Mouse (Mus musculus) liver, postnatal 0 days (tissue): ENCODE measurements at regions not wholly inside any gene's neighbourhood (a gene's known extent, or its start where the extent isn't known, plus 50 kb on each side); places are given as distances from the start of the nearest gene placed in this dataset.

Experiments
- ATAC-seq: fragments of 200-750 bp; cut with Nextera tagmentation; 2 replicates; pipeline ENCODE4 v1.8.0; 2017; ENCODE audit warnings: mild to moderate bottlenecking, moderate library complexity
- DNase-seq: peaks from one replicate; pipeline ENCODE4 v3.0.0-alpha.2; 2016
- H3K27ac ChIP-seq: fragments of 300-500 bp; sonication (generic); 2 replicates; pipeline ENCODE4 v1.5.1; 2014; ENCODE audit warnings: antibody characterized with exemption, moderate library complexity, mild to moderate bottlenecking, low read depth
- H3K27me3 ChIP-seq: fragments of 300-500 bp; sonication (generic); 2 replicates; pipeline ENCODE4 v1.6.1; 2014; ENCODE audit warnings: low read length, control low read depth, mixed read lengths; ENCODE audit not compliant: insufficient read depth
- H3K36me3 ChIP-seq: fragments of 300-500 bp; sonication (generic); replicated peaks from 2 replicates; pipeline ENCODE4 v1.6.1; 2014; ENCODE audit warnings: mild to moderate bottlenecking, control low read depth, low read length, moderate library complexity, mixed read lengths; ENCODE audit not compliant: insufficient read depth
- H3K4me1 ChIP-seq: fragments of 300-500 bp; sonication (generic); 2 replicates; pipeline ENCODE4 v1.6.1; 2014; ENCODE audit warnings: antibody characterized with exemption, mild to moderate bottlenecking, control low read depth; ENCODE audit not compliant: insufficient read depth
- H3K4me2 ChIP-seq: fragments of 300-500 bp; sonication (generic); 2 replicates; pipeline ENCODE4 v1.6.1; 2014; ENCODE audit warnings: low read depth, mild to moderate bottlenecking, low read length, moderate library complexity, mixed read lengths
- H3K4me3 ChIP-seq: fragments of 300-500 bp; sonication (generic); 2 replicates; pipeline ENCODE4 v1.5.1; 2014; ENCODE audit warnings: low read depth, low read length
- H3K9ac ChIP-seq: fragments of 300-500 bp; sonication (generic); replicated peaks from 2 replicates; pipeline ENCODE4 v1.6.1; 2014; ENCODE audit warnings: mild to moderate bottlenecking, moderate library complexity
- H3K9me3 ChIP-seq: fragments of 300-500 bp; sonication (generic); 2 replicates; pipeline ENCODE4 v1.6.1; 2016; ENCODE audit warnings: mild to moderate bottlenecking, control low read depth, low read length, mixed read lengths
- CTCF ChIP-seq: sonication (generic); IDR thresholded peaks from 2 replicates; pipeline ENCODE4 v1.5.1; 2016; ENCODE audit warnings: antibody characterized with exemption, low read depth
- EP300 ChIP-seq: IDR thresholded peaks from 2 replicates; pipeline ENCODE4 v1.6.1; 2016; ENCODE audit warnings: antibody characterized with exemption, low read depth, mild to moderate bottlenecking
- WGBS: fragments of 180-500 bp; shearing (Covaris S2); extraction: QIAGEN DNeasy Blood & Tissue Kit; methylation state at CpG from one replicate; pipeline ENCODE4 v1.1.7; 2014; ENCODE audit not compliant: insufficient replicate concordance; 5-methylcytosine and 5-hydroxymethylcytosine counted together

DNA sequence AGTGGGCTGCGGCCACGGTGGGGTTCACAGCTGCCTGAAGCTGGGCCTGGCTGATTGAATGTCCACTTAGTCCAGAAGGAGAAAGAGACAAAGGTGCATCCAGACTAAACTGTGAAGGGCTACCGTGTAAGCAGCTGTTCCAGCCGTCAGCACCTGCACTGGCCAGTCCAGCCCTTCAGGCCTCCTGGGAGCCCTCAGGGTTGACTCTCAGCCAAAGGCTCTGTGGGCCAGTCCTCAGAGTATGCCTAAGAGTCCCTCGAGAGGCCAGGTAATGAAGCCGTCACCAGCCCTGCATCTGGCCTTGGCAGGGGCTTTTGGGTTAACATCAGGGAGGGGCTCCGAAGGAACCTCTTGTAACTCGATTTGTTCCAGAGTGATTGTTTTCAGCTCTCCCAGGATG, 187.4 kb downstream of the Gpd2 start:
- H3K4me2 ChIP-seq = no peak overlapping the region
- H3K9ac ChIP-seq = no peak overlapping the region
- ATAC-seq (no peak), DNase-seq (no peak)
- no peaks in the 10 kb centered on the region for H3K27me3 ChIP-seq
- H3K4me3 ChIP-seq = no peak overlapping the region
- H3K9me3 ChIP-seq = no peaks in the 10 kb centered on the region; the same call in 1 of the 2 replicates
- no peak overlapping the region for H3K27ac ChIP-seq
- 76% methylated on average over 8 of the region's 8 CpGs for WGBS
- H3K4me1 ChIP-seq = no peaks in the 10 kb centered on the region
- TF ChIP-seq EP300 = no peak
- TF ChIP-seq CTCF = no peak
- H3K36me3 ChIP-seq = no peaks in the 10 kb centered on the region

DNA sequence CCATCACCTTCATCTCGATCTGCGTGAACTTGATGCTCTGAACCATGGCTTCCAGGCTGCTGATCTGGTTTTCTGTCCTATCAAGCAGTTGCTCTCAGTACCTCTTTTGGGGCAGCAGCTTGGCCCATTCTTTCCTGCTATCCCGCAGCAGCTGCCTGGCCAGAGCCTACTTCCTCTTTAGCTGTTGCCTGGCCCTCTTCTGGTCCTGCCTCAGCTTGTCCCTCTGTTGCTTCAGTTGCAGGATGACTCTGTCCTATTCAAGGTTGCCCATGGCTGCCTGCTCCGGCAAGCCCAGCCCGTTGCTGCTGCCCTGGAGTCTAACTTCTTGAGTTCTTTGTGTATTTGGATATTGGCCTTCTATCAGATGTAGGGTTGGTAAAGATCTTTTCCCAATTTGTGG, 188.0 kb downstream of the Gpd2 start:
- H3K36me3 ChIP-seq = no peaks in the 10 kb centered on the region
- DNase-seq = no peak
- no peaks in the 10 kb centered on the region; the same call in 1 of the 2 replicates for H3K9me3 ChIP-seq
- 76% methylated on average over 5 of the region's 5 CpGs for WGBS
- no peak for ATAC-seq
- H3K27me3 ChIP-seq = no peaks in the 10 kb centered on the region
- no peak overlapping the region for H3K9ac ChIP-seq
- H3K4me3 ChIP-seq = no peak overlapping the region
- H3K4me1 ChIP-seq = no peaks in the 10 kb centered on the region
- no peak overlapping the region for H3K4me2 ChIP-seq
- no peak overlapping the region for H3K27ac ChIP-seq
- TF ChIP-seq CTCF (no peak), EP300 (no peak)

DNA sequence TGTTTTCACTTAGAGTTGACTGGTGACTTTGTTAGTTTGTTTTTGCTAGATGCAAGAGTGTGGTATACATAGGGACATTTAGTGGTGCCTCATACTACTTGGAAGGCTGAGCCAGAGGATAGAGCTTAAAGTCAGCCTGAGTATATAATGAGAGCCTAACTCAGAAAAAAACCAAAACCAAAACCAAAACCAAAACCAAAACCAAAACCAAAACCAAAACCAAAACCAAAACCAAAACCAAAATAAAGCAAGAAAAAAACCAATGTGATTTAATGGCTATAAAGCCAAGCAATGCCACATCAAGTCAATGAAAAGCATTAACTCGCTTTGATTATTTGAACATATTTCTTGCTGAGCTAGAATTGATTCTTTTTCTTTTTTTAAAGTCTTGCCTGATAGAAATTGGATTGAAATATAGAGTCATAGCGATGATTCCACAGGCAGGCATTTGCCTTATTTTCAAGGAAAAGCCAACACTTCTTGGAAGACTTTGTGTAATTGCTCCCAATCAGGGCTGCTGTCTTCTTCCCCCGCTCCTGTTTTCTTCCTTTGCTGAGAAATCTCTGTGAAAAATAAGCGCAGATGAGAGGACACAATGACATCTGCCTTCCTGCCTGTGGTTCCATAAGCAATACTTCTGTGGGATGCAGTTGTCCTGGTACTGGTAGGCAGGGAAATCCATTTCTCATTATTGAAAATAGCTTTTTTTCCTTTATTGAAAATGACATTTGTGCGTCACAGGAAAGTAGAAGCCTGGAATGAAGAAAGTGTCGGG, 213.7 kb downstream of the Gpd2 start:
- Histone ChIP-seq H3K27me3 (no peaks in the 10 kb centered on the region), H3K9me3 (no peaks in the 10 kb centered on the region), H3K36me3 (no peaks in the 10 kb centered on the region), H3K27ac (no peak overlapping the region), H3K4me2 (no peak overlapping the region), H3K4me3 (no peak overlapping the region), H3K4me1 (no peaks in the 10 kb centered on the region), H3K9ac (no peak overlapping the region)
- ATAC-seq = no peak
- no peak for DNase-seq
- no peak for TF ChIP-seq EP300
- TF ChIP-seq CTCF = no peak
- WGBS = 85% methylated on average over 6 of the region's 6 CpGs

DNA sequence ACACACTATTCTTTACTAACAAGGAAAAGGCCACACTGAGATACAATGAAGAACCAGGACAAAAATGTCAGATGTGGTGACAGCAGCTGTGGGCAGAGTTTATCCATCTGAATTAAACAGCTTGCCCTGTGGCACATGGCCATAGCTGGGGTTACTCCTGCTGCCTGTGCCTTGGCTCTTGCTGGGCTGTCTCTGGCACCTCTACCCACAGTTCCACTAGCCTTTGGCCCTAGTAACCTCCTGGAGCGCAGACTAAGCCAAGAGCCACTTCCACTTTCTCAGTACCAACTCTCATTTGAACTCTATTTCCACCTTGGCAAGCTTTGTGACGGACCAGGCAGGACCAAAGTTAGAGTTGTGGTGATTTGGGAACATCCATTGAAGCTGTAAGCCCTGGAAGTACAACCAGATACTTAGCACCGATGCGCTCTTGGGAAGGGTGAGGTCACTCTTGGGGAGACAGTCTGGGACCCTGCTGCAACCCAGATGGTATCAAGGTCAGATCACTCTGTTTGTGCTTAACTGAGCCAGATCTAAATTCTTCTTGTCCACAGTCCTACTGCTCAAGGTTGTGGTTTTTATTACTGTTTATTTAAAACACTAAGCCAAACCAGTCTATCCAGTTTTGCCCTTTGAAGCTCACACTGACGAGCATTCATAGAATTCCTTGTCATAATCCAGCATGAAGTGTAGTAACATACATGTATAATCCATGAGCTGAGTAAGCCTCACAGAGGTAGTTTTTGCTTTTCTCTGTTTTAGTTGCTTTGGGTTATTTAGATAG, 216.7 kb downstream of the Gpd2 start:
- Histone ChIP-seq H3K4me2 (no peak overlapping the region), H3K4me3 (no peak overlapping the region), H3K9me3 (no peaks in the 10 kb centered on the region), H3K36me3 (no peaks in the 10 kb centered on the region), H3K9ac (no peak overlapping the region), H3K4me1 (no peaks in the 10 kb centered on the region), H3K27me3 (no peaks in the 10 kb centered on the region), H3K27ac (no peak overlapping the region)
- DNase-seq = no peak
- TF ChIP-seq CTCF (no peak), EP300 (no peak)
- ATAC-seq = no peak
- 75% methylated on average over 5 of the region's 5 CpGs for WGBS

DNA sequence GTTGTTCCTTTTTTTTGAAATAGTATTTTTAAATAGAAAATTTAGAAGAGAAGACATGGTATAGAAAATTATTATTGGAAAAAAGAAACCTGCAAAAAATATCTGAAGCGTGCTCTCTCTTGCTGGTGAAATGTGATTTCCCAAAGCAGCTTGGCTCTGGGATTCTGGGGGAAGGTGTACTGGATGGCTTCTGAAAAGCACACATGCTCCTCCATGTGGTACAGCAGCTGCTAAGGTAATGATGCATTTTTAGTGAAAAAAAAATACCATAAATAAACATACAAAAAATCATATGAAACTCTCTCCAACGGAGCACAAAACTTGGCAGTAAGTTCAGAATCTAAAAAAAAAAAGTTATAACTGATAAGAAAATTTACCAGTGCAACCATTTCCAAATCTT, 222.5 kb downstream of the Gpd2 start:
- WGBS = 63% methylated on average over 2 of the region's 2 CpGs
- no peaks in the 10 kb centered on the region for H3K4me1 ChIP-seq
- no peak overlapping the region for H3K9ac ChIP-seq
- no peaks in the 10 kb centered on the region for H3K27me3 ChIP-seq
- TF ChIP-seq EP300 (no peak), CTCF (no peak)
- H3K4me3 ChIP-seq = no peak overlapping the region
- DNase-seq = no peak
- H3K36me3 ChIP-seq = no peaks in the 10 kb centered on the region
- no peak for ATAC-seq
- H3K4me2 ChIP-seq = no peak overlapping the region
- no peak overlapping the region for H3K27ac ChIP-seq
- H3K9me3 ChIP-seq = no peaks in the 10 kb centered on the region

DNA sequence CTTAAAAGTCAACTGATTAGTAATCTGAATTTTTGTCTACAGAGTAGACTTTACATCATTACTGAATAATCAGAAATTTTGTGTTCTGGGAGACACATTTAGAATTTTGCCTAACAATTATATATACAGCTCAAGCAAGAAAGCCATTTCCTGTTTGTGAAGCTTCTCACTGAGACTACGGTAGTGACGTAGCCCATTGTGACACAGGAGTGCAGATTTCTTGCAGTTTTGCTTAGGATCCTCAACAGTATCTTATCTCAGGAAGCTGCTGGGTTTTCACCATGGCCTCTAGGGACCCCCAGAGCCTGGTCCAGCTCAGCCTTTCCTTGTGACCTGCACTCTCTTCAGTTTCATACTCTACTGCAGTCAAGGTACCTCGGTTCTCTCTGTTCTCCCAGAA, 236.4 kb downstream of the Gpd2 start:
- Histone ChIP-seq H3K4me1 (no peaks in the 10 kb centered on the region), H3K9me3 (no peaks in the 10 kb centered on the region), H3K27ac (no peak overlapping the region), H3K4me2 (no peak overlapping the region), H3K9ac (no peak overlapping the region), H3K4me3 (no peak overlapping the region), H3K27me3 (no peaks in the 10 kb centered on the region), H3K36me3 (no peaks in the 10 kb centered on the region)
- ATAC-seq (no peak), DNase-seq (no peak)
- whole genome bisulfite sequencing = 50% methylated on average over 3 of the region's 3 CpGs
- TF ChIP-seq CTCF (no peak), EP300 (no peak)
